Mouse (Mus musculus): Measurements from ENCODE around the gene Socs7.

- TF ChIP-seq POLR2A (IDR thresholded peaks at IDR 0.05; ENCODE audit: control insufficient read depth, extremely low read depth, insufficient read depth, low read length, poor library complexity) (no peak), CTCF (IDR thresholded peaks at IDR 0.05; ENCODE audit: borderline replicate concordance, control insufficient read depth, extremely low read depth, insufficient read depth, low read length, poor library complexity) (no peak)
These were observed 83.7 kb downstream of the Socs7 start for GRCm38 (mm10) chr11:97445999-97446511.
